Mouse (Mus musculus) hindbrain, embryonic 11.5 days (tissue): ENCODE data around the gene Kirrel2. TPM values are rescaled to one million over a fixed set of nuclear protein-coding genes. Genes with fewer than 3 reads are reported as not detected.
A peak's percentile ranks its signal among the peaks of the same experiment; 100 is the strongest.

Experiments used
- ATAC-seq: fragments of 200-750 bp; cut with Nextera tagmentation; 2 replicates; pipeline ENCODE4 v1.8.0; 2017; ENCODE audit warnings: mild to moderate bottlenecking, moderate TSS enrichment, moderate library complexity; ENCODE audit not compliant: low FRiP score
- DNase-seq: peaks from one replicate; pipeline ENCODE4 v3.0.0-alpha.2; 2015; ENCODE audit warnings: low spot score
- H3K27ac ChIP-seq: fragments of 300-500 bp; sonication (generic); 2 replicates; pipeline ENCODE4 v1.5.1; 2014; ENCODE audit warnings: mild to moderate bottlenecking, low read depth, low read length
- H3K27me3 ChIP-seq: fragments of 300-500 bp; sonication (generic); 2 replicates; pipeline ENCODE4 v1.6.1; 2014; ENCODE audit warnings: mild to moderate bottlenecking, low read length, moderate library complexity, mixed read lengths; ENCODE audit not compliant: control insufficient read depth, insufficient read depth
- H3K36me3 ChIP-seq: fragments of 300-500 bp; sonication (generic); 2 replicates; pipeline ENCODE4 v1.6.1; 2014; ENCODE audit warnings: mild to moderate bottlenecking, low read length, moderate library complexity, mixed read lengths; ENCODE audit not compliant: control insufficient read depth, insufficient read depth
- H3K4me1 ChIP-seq: fragments of 300-500 bp; sonication (generic); replicated peaks from 2 replicates; pipeline ENCODE4 v1.6.1; 2014; ENCODE audit warnings: low read length, mixed read lengths; ENCODE audit not compliant: control insufficient read depth, insufficient read depth
- H3K4me2 ChIP-seq: fragments of 300-500 bp; sonication (generic); replicated peaks from 2 replicates; pipeline ENCODE4 v1.6.1; 2014; ENCODE audit warnings: mild to moderate bottlenecking, low read depth, low read length
- H3K4me3 ChIP-seq: fragments of 300-500 bp; sonication (generic); 2 replicates; pipeline ENCODE4 v1.5.1; 2014; ENCODE audit warnings: low read depth, low read length
- H3K9ac ChIP-seq: fragments of 300-500 bp; sonication (generic); 2 replicates; pipeline ENCODE4 v1.6.1; 2014; ENCODE audit warnings: low read depth, low read length
- H3K9me3 ChIP-seq: fragments of 300-500 bp; sonication (generic); 2 replicates; pipeline ENCODE4 v1.6.1; 2016; ENCODE audit warnings: low read length; ENCODE audit not compliant: control insufficient read depth
- WGBS: fragments of 180-500 bp; shearing (Covaris S2); extraction: QIAGEN DNeasy Blood & Tissue Kit; methylation state at CpG from one replicate; pipeline ENCODE4 v1.1.7; 2014; 5-methylcytosine and 5-hydroxymethylcytosine counted together
- polyA plus RNA-seq: library from polyadenylated mRNA; unstranded; fragments of >200 nt; fragmentation: Nextera tagmentation; extraction: Ambion mirVana; gene quantifications from 2 replicates; pipeline ENCODE4 v1.2.1, GENCODE M21; 2014

Kirrel2 gene
- polyA plus RNA-seq, 1 experiment from 2014 or later: 18.6 TPM

GRCm38 (mm10) chr7:30413596-30413995, 43.9 kb downstream of the Kirrel2 start, which contains the start of gene Tyrobp:
TSS of gene Tyrobp (plus strand) at chr7:30413760.
- Histone ChIP-seq H3K36me3 (no peaks in the 10 kb centered on the region), H3K4me1 (no peaks in the 10 kb centered on the region), H3K9ac (no peak within 1 kb of the TSS), H3K4me2 (no peak within 1 kb of the TSS), H3K27me3 (no peaks in the 10 kb centered on the region), H3K4me3 (no peak within 1 kb of the TSS), H3K9me3 (no peaks in the 10 kb centered on the region), H3K27ac (no peak within 1 kb of the TSS)
- no peak for ATAC-seq
- WGBS: 80% methylated on average over 5 of the region's 5 CpGs
- DNase-seq: no peak

DNA sequence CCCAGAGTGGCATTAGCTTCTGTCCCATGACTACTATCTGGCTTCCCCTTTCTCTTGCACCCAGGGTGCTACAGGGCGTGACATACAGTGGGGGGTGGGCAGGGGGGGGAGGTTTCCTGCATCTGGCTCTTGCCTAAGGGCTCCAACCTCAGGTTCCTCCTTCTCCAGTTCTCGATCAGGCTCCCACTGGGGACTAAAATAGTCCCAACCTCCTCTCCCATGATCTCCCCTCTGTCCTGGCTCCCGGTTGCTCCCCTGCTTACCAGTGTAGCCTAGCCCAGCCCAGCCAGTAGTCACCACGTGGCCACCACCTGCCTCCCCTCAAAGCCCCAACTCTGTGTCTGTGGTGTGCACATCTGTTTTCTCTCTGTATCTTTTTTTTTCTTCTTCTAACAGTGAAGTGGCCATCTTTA, 44.7 kb downstream of the Kirrel2 start:
- no peaks in the 10 kb centered on the region for H3K36me3 ChIP-seq
- WGBS: 49% methylated on average over 4 of the region's 4 CpGs
- no peaks in the 10 kb centered on the region for H3K4me1 ChIP-seq
- no peak for DNase-seq
- H3K27ac ChIP-seq: no peak overlapping the region
- H3K9me3 ChIP-seq: no peaks in the 10 kb centered on the region
- no peak overlapping the region for H3K4me3 ChIP-seq
- H3K27me3 ChIP-seq: no peaks in the 10 kb centered on the region
- ATAC-seq: no peak
- no peak overlapping the region for H3K4me2 ChIP-seq
- H3K9ac ChIP-seq: no peak overlapping the region

- no peak overlapping the region for H3K27ac ChIP-seq
- ATAC-seq: no peak
- DNase-seq: no peak
- H3K9me3 ChIP-seq: no peaks in the 10 kb centered on the region
- H3K4me1 ChIP-seq: no peaks in the 10 kb centered on the region
- 73% methylated on average over 3 of the region's 3 CpGs for WGBS
- H3K9ac ChIP-seq: no peak overlapping the region
- no peaks in the 10 kb centered on the region for H3K27me3 ChIP-seq
- H3K36me3 ChIP-seq: no peaks in the 10 kb centered on the region
- H3K4me3 ChIP-seq: no peak overlapping the region
- no peak overlapping the region for H3K4me2 ChIP-seq
These were observed 46.5 kb downstream of the Kirrel2 start for GRCm38 (mm10) chr7:30411023-30411422.

DNA sequence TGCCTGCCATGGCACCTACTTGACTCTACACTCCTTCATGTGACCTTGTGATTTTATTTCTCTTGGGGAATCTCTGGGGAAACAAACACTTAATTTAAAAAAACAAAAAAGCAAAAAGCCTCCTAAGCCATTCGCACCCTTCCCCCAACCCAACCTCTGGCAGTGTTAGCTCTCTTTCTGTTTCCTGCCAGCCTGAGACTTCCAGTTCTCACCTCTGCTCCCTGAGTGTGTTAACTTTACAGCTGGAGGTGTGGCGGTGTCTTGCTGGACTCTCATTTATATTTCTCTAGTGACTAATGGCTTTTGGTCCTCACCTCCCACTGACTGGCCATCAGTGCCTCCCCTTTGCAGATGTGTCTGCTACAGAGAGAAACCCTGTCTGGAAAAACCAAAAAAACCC, 47.7 kb downstream of the Kirrel2 start:
- DNase-seq: no peak
- no peaks in the 10 kb centered on the region for H3K36me3 ChIP-seq
- 71% methylated on average over 2 of the region's 2 CpGs for whole genome bisulfite sequencing
- H3K4me2 ChIP-seq: no peak overlapping the region
- H3K9ac ChIP-seq: no peak overlapping the region
- H3K4me1 ChIP-seq: no peaks in the 10 kb centered on the region
- no peak overlapping the region for H3K4me3 ChIP-seq
- no peaks in the 10 kb centered on the region for H3K27me3 ChIP-seq
- no peaks in the 10 kb centered on the region for H3K9me3 ChIP-seq
- no peak overlapping the region for H3K27ac ChIP-seq
- no peak for ATAC-seq

DNA sequence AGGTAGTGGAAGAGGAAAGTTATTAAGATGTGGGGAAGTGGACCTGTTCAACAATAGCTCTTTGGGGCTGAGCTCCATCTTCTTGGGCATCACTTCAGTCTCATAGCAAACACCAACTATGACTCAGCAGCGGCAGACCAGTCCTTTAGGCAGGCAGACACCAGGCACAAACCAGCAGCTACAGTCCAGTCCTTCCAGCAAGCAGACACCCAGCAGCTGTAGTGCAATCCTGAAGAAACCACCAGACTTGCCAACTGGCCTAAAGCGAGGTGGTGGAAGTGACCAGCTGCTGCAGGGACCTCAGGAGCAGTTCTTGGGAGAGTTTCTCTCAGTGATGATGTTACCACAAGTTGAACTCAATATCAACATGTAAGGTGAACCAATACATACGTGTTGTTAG, 48.9 kb downstream of the Kirrel2 start:
- no peaks in the 10 kb centered on the region for H3K4me1 ChIP-seq
- no peak overlapping the region for H3K4me3 ChIP-seq
- no peak overlapping the region for H3K27ac ChIP-seq
- no peak overlapping the region for H3K4me2 ChIP-seq
- no peak overlapping the region for H3K9ac ChIP-seq
- 92% methylated on average over 3 of the region's 3 CpGs for WGBS
- ATAC-seq (no peak), DNase-seq (no peak)
- no peaks in the 10 kb centered on the region for H3K27me3 ChIP-seq
- H3K9me3 ChIP-seq: no peaks in the 10 kb centered on the region
- no peaks in the 10 kb centered on the region for H3K36me3 ChIP-seq

DNA sequence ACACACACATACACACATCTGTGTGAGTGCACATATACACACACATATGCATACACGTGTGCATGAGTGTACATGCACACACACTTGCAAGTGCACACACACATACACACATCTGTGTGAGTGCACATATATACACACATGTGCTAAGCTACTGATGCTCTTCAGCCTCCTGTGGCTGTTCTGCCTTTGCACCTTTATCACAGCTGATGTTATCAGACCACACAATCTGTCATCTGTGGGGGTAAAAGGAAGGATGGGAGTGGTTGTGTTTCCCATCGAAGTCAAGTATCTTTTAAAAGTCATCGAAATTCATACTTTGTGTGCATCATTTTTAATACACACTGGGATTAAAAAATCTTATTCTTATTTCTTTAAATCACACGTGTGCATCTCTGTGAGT, 55.1 kb downstream of the Kirrel2 start:
- Histone ChIP-seq H3K27ac (no peak overlapping the region), H3K36me3 (no peaks in the 10 kb centered on the region), H3K4me3 (no peak overlapping the region), H3K9ac (no peak overlapping the region), H3K4me1 (no peaks in the 10 kb centered on the region), H3K9me3 (no peaks in the 10 kb centered on the region), H3K4me2 (no peak overlapping the region), H3K27me3 (no peaks in the 10 kb centered on the region)
- ATAC-seq: no peak
- 78% methylated on average over 4 of the region's 4 CpGs for WGBS
- no peak for DNase-seq

DNA sequence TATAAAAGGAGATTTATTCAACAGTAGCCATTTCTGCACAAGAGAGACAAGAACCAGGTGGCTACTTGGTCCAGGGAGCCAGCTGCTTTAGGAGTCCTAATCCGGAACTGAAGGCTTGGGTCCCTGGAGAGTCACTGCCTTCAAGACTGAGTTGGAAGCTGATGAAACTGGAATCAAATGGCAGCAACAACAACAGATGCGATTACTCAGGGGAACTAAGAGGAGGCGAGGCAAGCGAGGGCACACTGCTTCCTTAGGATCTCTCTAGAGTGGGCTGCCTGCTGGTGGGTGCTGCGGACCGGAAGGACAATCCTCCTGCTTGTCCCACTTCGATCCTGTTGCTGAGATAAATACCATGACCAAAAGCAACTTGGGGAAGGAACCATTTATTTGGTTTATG, 57.8 kb downstream of the Kirrel2 start:
- DNase-seq (peak; percentile 33), ATAC-seq (no peak)
- H3K9ac ChIP-seq: no peak overlapping the region
- no peaks in the 10 kb centered on the region for H3K4me1 ChIP-seq
- no peaks in the 10 kb centered on the region for H3K9me3 ChIP-seq
- no peaks in the 10 kb centered on the region for H3K36me3 ChIP-seq
- H3K27ac ChIP-seq: no peak overlapping the region
- no peaks in the 10 kb centered on the region for H3K27me3 ChIP-seq
- H3K4me3 ChIP-seq: no peak overlapping the region
- no peak overlapping the region for H3K4me2 ChIP-seq
- 41% methylated on average over 7 of the region's 7 CpGs for WGBS

Other genes starting within 250 kb of the Kirrel2 start
- 171 and 176 TPM in 2 replicates for gene Polr2i, start 225.7 kb downstream of the Kirrel2 start, polyA plus RNA-seq
- gene Tbcb, start 225.4 kb downstream of the Kirrel2 start, polyA plus RNA-seq: 278 and 293 TPM in 2 replicates
- gene Ovol3, start 222.0 kb downstream of the Kirrel2 start, polyA plus RNA-seq: not detected in 2 replicates
- 0.25 and 0.32 TPM in 2 replicates for gene Thap8, start 177.6 kb downstream of the Kirrel2 start, polyA plus RNA-seq
- gene Wdr62, start 177.3 kb downstream of the Kirrel2 start, polyA plus RNA-seq: 5.9 and 8.5 TPM in 2 replicates
- 66.7 and 78.4 TPM in 2 replicates for gene Clip3, start 166.0 kb downstream of the Kirrel2 start, polyA plus RNA-seq
- gene Alkbh6, start 149.0 kb downstream of the Kirrel2 start, polyA plus RNA-seq: 82.1 and 85.2 TPM in 2 replicates
- 17.4 and 18.7 TPM in 2 replicates for gene Syne4, start 142.9 kb downstream of the Kirrel2 start, polyA plus RNA-seq
- 1.4 and 3.3 TPM in 2 replicates for gene E130208F15Rik, start 135.9 kb downstream of the Kirrel2 start, polyA plus RNA-seq
- gene Sdhaf1, start 133.8 kb downstream of the Kirrel2 start, polyA plus RNA-seq: 20.9 and 23.2 TPM in 2 replicates
- 5.3 and 6.8 TPM in 2 replicates for gene Lrfn3, start 94.9 kb downstream of the Kirrel2 start, polyA plus RNA-seq
- gene Tyrobp, start 43.9 kb downstream of the Kirrel2 start, polyA plus RNA-seq: 19.3 and 23.1 TPM in 2 replicates
- gene Hcst, start 37.8 kb downstream of the Kirrel2 start, polyA plus RNA-seq: 0.39 and 0.62 TPM in 2 replicates
- 1.5 and 1.8 TPM in 2 replicates for gene Nfkbid, start 36.0 kb downstream of the Kirrel2 start, polyA plus RNA-seq
- gene Aplp1, start 12.2 kb downstream of the Kirrel2 start, polyA plus RNA-seq: 165 and 169 TPM in 2 replicates
- gene Nphs1, start 625 bp upstream of the Kirrel2 start, polyA plus RNA-seq: 3.3 and 4.5 TPM in 2 replicates
- not detected in 2 replicates for gene Prodh2, start 35.9 kb upstream of the Kirrel2 start, polyA plus RNA-seq
- gene Arhgap33, start 77.4 kb upstream of the Kirrel2 start, polyA plus RNA-seq: 41.4 and 41.9 TPM in 2 replicates
- 3.5 and 4.0 TPM in 2 replicates for gene Hspb6, start 94.5 kb upstream of the Kirrel2 start, polyA plus RNA-seq
- 11.4 and 18.4 TPM in 2 replicates for gene Proser3, start 94.6 kb upstream of the Kirrel2 start, polyA plus RNA-seq
- gene Lin37, start 102.1 kb upstream of the Kirrel2 start, polyA plus RNA-seq: 44.7 and 48.3 TPM in 2 replicates
- 83.0 and 100.0 TPM in 2 replicates for gene U2af1l4, start 105.6 kb upstream of the Kirrel2 start, polyA plus RNA-seq
- gene Gm49396, start 105.7 kb upstream of the Kirrel2 start, polyA plus RNA-seq: 7.8 and 9.8 TPM in 2 replicates
- gene Psenen, start 105.9 kb upstream of the Kirrel2 start, polyA plus RNA-seq: 104 and 105 TPM in 2 replicates
- gene Igflr1, start 107.7 kb upstream of the Kirrel2 start, polyA plus RNA-seq: 3.0 and 3.6 TPM in 2 replicates
- 11.1 and 13.2 TPM in 2 replicates for gene Kmt2b, start 131.0 kb upstream of the Kirrel2 start, polyA plus RNA-seq
- gene Zbtb32, start 141.2 kb upstream of the Kirrel2 start, polyA plus RNA-seq: 0.24 and 1.2 TPM in 2 replicates
- gene Upk1a, start 155.2 kb upstream of the Kirrel2 start, polyA plus RNA-seq: 0.54 and 1.2 TPM in 2 replicates
- gene Cox6b1, start 168.5 kb upstream of the Kirrel2 start, polyA plus RNA-seq: 816 and 817 TPM in 2 replicates
- gene Etv2, start 178.2 kb upstream of the Kirrel2 start, polyA plus RNA-seq: not detected in 2 replicates
- gene Rbm42, start 192.6 kb upstream of the Kirrel2 start, polyA plus RNA-seq: 119 and 123 TPM in 2 replicates
- 40.3 and 41.8 TPM in 2 replicates for gene Haus5, start 207.3 kb upstream of the Kirrel2 start, polyA plus RNA-seq
- not detected in 2 replicates for gene Pmis2, start 213.9 kb upstream of the Kirrel2 start, polyA plus RNA-seq
- not detected in 2 replicates for gene 2200002J24Rik, start 241.2 kb upstream of the Kirrel2 start, polyA plus RNA-seq